Mouse (Mus musculus) c-Kit-positive CD71-negative TER-119-negative erythroid progenitor cells, embryonic 14.5 days (primary cell): Measurements from ENCODE around the gene Socs4.
"Not testable (repeated sequence)": the region's sequence is repeated elsewhere in the genome, so short reads cannot be mapped to it uniquely, and the experiment has no call there.

Source experiments
- DNase-seq: peaks from one replicate; pipeline ENCODE4 v3.0.0-alpha.2; 2013; ENCODE audit warnings: low read depth

Gene Socs4

GRCm38 (mm10) chr14:47287021-47287420 is 10.3 kb downstream of the Socs4 start:
- DNase-seq = no peak

GRCm38 (mm10) chr14:47291772-47292171 is 15.0 kb downstream of the Socs4 start:
- DNase-seq = no peak

- no peak for DNase-seq
Observed at GRCm38 (mm10) chr14:47294136-47294535, 17.4 kb downstream of the Socs4 start.

GRCm38 (mm10) chr14:47296232-47296631 is 19.5 kb downstream of the Socs4 start:
- DNase-seq = no peak

GRCm38 (mm10) chr14:47297785-47298407 is 21.2 kb downstream of the Socs4 start, which contains the start of gene Mapk1ip1l:
Mapk1ip1l (plus strand) TSS chr14:47298266.
- peak; percentile 74 for DNase-seq

GRCm38 (mm10) chr14:47298408-47298792 is 21.7 kb downstream of the Socs4 start:
- no peak for DNase-seq

- no peak for DNase-seq
Observed at GRCm38 (mm10) chr14:47298819-47299261, 22.1 kb downstream of the Socs4 start.

GRCm38 (mm10) chr14:47302885-47303680 is 26.4 kb downstream of the Socs4 start:
- DNase-seq = no peak

- no peak for DNase-seq
Observed at GRCm38 (mm10) chr14:47304814-47305405, 28.2 kb downstream of the Socs4 start.

GRCm38 (mm10) chr14:47305933-47306332 is 29.2 kb downstream of the Socs4 start:
- DNase-seq = no peak

GRCm38 (mm10) chr14:47307669-47308068 is 30.9 kb downstream of the Socs4 start:
- no peak for DNase-seq

GRCm38 (mm10) chr14:47309061-47309460 is 32.3 kb downstream of the Socs4 start:
- DNase-seq = no peak

GRCm38 (mm10) chr14:47310342-47311181 is 33.8 kb downstream of the Socs4 start:
- DNase-seq = no peak

GRCm38 (mm10) chr14:47319362-47319761 is 42.6 kb downstream of the Socs4 start:
- no peak for DNase-seq

GRCm38 (mm10) chr14:47321581-47321980 is 44.9 kb downstream of the Socs4 start:
- DNase-seq = not testable (repeated sequence)

- no peak for DNase-seq
Observed at GRCm38 (mm10) chr14:47325965-47326761, 49.4 kb downstream of the Socs4 start.

GRCm38 (mm10) chr14:47327347-47327746 is 50.6 kb downstream of the Socs4 start:
- DNase-seq = no peak

GRCm38 (mm10) chr14:47331920-47332319 is 55.2 kb downstream of the Socs4 start:
- DNase-seq = no peak

GRCm38 (mm10) chr14:47334819-47335218 is 58.1 kb downstream of the Socs4 start:
- DNase-seq = peak; percentile 54

- DNase-seq = no peak
Observed at GRCm38 (mm10) chr14:47335300-47335699, 58.6 kb downstream of the Socs4 start.

- DNase-seq = no peak
Observed at GRCm38 (mm10) chr14:47340231-47340925, 63.6 kb downstream of the Socs4 start.
